Mouse (Mus musculus): ENCODE data around the gene Barx1. TPM values are rescaled to one million over a fixed set of nuclear protein-coding genes. Genes with fewer than 3 reads are reported as not detected.
A peak's percentile ranks its signal among the peaks of the same experiment; 100 is the strongest.

Barx1 gene
- polyA plus RNA-seq, 1 experiment from 2014 or later, result 0.14 TPM

DNA sequence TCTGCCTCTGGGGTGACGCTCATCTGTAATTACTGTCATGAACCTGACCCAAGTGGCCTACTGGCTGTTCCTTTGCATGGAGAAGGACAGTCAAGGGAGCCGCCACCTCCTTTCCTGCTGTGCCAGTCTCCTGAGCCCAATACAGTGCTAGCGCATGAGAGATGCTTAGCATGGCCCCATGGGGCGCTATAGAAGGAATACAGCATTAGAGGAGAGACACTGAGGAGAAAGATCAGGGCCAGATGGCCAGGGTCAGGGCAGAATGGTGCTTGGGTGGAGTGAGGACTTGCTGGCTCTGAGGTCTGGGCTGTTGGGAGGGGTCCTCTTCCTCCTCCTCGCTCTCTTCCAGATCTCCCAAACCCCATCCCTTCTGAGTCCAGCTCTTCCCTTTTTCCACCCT, 23.9 kb downstream of the Barx1 start:
- WGBS, result 44% methylated on average over 5 of the region's 5 CpGs
- Histone ChIP-seq H3K27me3 (replicated peaks) (0 out of 2 replicates have a peak, but pooled peaks cover 7% of the 10 kb centered on the region), H3K9ac (replicated peaks) (no peak overlapping the region), H3K36me3 (no peaks in the 10 kb centered on the region), H3K4me3 (replicated peaks) (no peak overlapping the region), H3K4me1 (no peaks in the 10 kb centered on the region), H3K9me3 (replicated peaks) (no peaks in the 10 kb centered on the region), H3K27ac (replicated peaks) (no peak overlapping the region), H3K4me2 (no peak overlapping the region)
- no peak for ATAC-seq (ENCODE audit: low FRiP score)

DNA sequence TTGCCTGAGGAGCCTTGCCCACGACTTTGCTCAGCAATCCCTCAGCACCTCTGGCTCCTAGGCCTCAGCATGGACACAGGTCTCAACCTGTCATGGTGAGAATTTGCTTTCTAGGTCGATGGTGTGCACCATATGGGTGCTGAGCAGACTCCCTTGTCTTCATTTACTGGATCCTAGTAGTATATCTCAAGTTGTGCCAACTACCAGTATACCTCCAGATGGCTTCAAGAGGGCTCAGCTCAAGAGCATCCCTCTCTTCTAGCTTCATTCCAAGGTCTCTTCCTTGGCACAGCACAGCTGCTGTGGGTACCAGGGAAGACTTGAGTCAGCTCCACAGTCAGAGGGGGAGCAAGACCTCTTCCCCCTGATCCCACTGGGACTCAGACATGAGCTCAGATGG, 29.2 kb downstream of the Barx1 start:
- Histone ChIP-seq H3K27me3 (replicated peaks) (no peaks in the 10 kb centered on the region), H3K27ac (replicated peaks) (no peak overlapping the region), H3K36me3 (no peaks in the 10 kb centered on the region), H3K4me3 (replicated peaks) (no peak overlapping the region), H3K9ac (replicated peaks) (no peak overlapping the region), H3K9me3 (replicated peaks) (no peaks in the 10 kb centered on the region), H3K4me1 (peaks cover 13% of the 10 kb centered on the region), H3K4me2 (no peak overlapping the region)
- ATAC-seq (ENCODE audit: low FRiP score), result no peak
- WGBS, result 62% methylated on average over 2 of the region's 2 CpGs

GRCm38 (mm10) chr13:48694090-48695064, 31.6 kb downstream of the Barx1 start:
- H3K27me3 ChIP-seq (replicated peaks), result no peaks in the 10 kb centered on the region
- no peak overlapping the region for H3K9ac ChIP-seq (replicated peaks)
- no peaks in the 10 kb centered on the region for H3K9me3 ChIP-seq (replicated peaks)
- H3K36me3 ChIP-seq, result no peaks in the 10 kb centered on the region
- ATAC-seq (ENCODE audit: low FRiP score), result peak; percentile 77
- peaks cover 13% of the 10 kb centered on the region for H3K4me1 ChIP-seq
- no peak overlapping the region; the same call in 1 of the 2 replicates for H3K4me2 ChIP-seq
- H3K27ac ChIP-seq (replicated peaks), result no peak overlapping the region; the same call in 1 of the 2 replicates
- H3K4me3 ChIP-seq (replicated peaks), result no peak overlapping the region
- WGBS, result 47% methylated on average over 27 of the region's 27 CpGs

- Histone ChIP-seq H3K36me3 (no peaks in the 10 kb centered on the region), H3K27ac (replicated peaks) (no peak overlapping the region), H3K4me2 (peak overlapping the region; percentile 52), H3K9ac (replicated peaks) (peak overlapping the region; percentile 18; the same call in 1 of the 2 replicates), H3K4me1 (peaks cover 11% of the 10 kb centered on the region), H3K4me3 (replicated peaks) (peak overlapping the region; percentile 28), H3K27me3 (replicated peaks) (0 out of 2 replicates have a peak, but pooled peaks cover 3% of the 10 kb centered on the region), H3K9me3 (replicated peaks) (no peaks in the 10 kb centered on the region)
- ATAC-seq (ENCODE audit: low FRiP score), result peak; percentile 69
- WGBS, result 3% methylated on average over 21 of the region's 21 CpGs
Measured at GRCm38 (mm10) chr13:48706385-48706951, 43.7 kb downstream of the Barx1 start.

DNA sequence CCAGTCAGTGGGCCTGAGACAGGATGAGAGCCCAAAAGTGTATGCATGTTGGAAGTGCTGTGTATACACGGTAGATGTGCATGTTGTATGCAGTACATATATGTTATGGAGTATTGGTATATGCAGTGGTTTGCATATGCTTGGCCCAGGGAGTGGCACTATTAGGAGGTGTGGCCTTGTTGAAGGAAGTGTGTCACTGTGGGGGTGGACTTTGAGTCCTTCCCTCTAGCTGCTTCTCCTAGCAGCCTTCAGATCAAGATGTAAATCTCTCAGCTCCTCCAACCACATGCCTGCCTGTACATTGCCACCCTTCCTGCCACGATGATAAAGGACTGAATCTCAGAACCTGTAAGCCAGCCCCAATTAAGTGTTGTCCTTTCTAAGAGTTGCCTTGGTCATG, 49.9 kb downstream of the Barx1 start:
- 0 out of 2 replicates have a peak, but pooled peaks cover 3% of the 10 kb centered on the region for H3K27me3 ChIP-seq (replicated peaks)
- 77% methylated on average over 2 of the region's 2 CpGs for WGBS
- no peaks in the 10 kb centered on the region for H3K9me3 ChIP-seq (replicated peaks)
- no peaks in the 10 kb centered on the region for H3K36me3 ChIP-seq
- no peak overlapping the region for H3K4me3 ChIP-seq (replicated peaks)
- no peak overlapping the region for H3K9ac ChIP-seq (replicated peaks)
- no peak overlapping the region for H3K27ac ChIP-seq (replicated peaks)
- no peak for ATAC-seq (ENCODE audit: low FRiP score)
- no peaks in the 10 kb centered on the region for H3K4me1 ChIP-seq
- H3K4me2 ChIP-seq, result no peak overlapping the region

DNA sequence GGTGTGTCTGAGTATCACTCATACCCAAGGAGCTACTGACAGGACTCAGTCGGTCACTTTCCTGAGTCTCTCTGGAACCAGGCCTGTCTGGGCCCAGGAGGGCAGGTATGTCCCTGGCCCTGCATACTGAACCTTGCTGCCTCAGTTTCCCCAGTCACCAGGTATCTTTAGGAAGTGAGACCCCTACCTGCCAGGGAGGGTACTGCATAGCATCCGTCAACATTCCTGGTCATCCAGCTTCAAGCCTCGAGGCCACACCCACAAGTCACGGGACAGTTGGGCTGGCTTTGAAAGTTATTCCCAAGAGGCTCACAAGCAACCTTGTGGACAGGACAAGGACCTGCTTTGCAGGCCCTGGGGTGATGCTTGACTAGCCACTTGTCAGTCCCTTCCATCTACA, 53.3 kb downstream of the Barx1 start:
- Histone ChIP-seq H3K27ac (replicated peaks) (no peak overlapping the region), H3K9me3 (replicated peaks) (peaks cover 3% of the 10 kb centered on the region; the same call in 1 of the 2 replicates), H3K4me2 (no peak overlapping the region), H3K4me1 (no peaks in the 10 kb centered on the region), H3K9ac (replicated peaks) (no peak overlapping the region), H3K27me3 (replicated peaks) (0 out of 2 replicates have a peak, but pooled peaks cover 3% of the 10 kb centered on the region), H3K36me3 (no peaks in the 10 kb centered on the region), H3K4me3 (replicated peaks) (no peak overlapping the region)
- 52% methylated on average over 4 of the region's 4 CpGs for WGBS
- no peak for ATAC-seq (ENCODE audit: low FRiP score)

Other genes starting within 250 kb of the Barx1 start
- 4.8 and 4.9 TPM in 2 replicates for gene Zfp169, start 149.5 kb upstream of the Barx1 start, polyA plus RNA-seq (2015; fragmentation: Nextera tagmentation; extraction: Ambion mirVana)
- gene A830005F24Rik, start 149.4 kb upstream of the Barx1 start, polyA plus RNA-seq (2015; fragmentation: Nextera tagmentation; extraction: Ambion mirVana), result 3.0 and 3.4 TPM in 2 replicates
- gene Ptpdc1, start 37.3 kb upstream of the Barx1 start, polyA plus RNA-seq (2015; fragmentation: Nextera tagmentation; extraction: Ambion mirVana), result 15.2 and 17.5 TPM in 2 replicates
- 6.3 and 6.6 TPM in 2 replicates for gene Phf2, start 208.1 kb downstream of the Barx1 start, polyA plus RNA-seq (2015; fragmentation: Nextera tagmentation; extraction: Ambion mirVana)

Data from neural tube, embryonic 15.5 days (tissue).